In genomic region chr19:4613464-4614304, GRCm38 (mm10) we compare ENCODE assay signal across 8 mouse cellular contexts. TPM values are rescaled to one million over a fixed set of nuclear protein-coding genes. Genes with fewer than 3 reads are reported as not detected.
DNase-seq lines count a peak whose midpoint lies in the region; ATAC-seq lines count a peak whose summit lies in the region.

No protein-coding gene starts in this region.

- no peaks in the 10 kb centered on the region for H3K9me3 ChIP-seq in heart, embryonic 13.5 days
- H3K9me3 ChIP-seq in limb, embryonic 11.5 days (ENCODE audit: control insufficient read depth, low read length): no peaks in the 10 kb centered on the region

- peaks cover 26% of the 10 kb centered on the region for H3K4me1 ChIP-seq in heart, embryonic 13.5 days
- peaks cover 16% of the 10 kb centered on the region for H3K4me1 ChIP-seq in limb, embryonic 11.5 days (ENCODE audit: control insufficient read depth, insufficient read depth, low read length)

- peak overlapping the region; percentile 75 for H3K4me2 ChIP-seq in heart, embryonic 13.5 days
- peak overlapping the region; percentile 81 for H3K4me2 ChIP-seq in limb, embryonic 11.5 days (ENCODE audit: low read depth, severe bottlenecking)

- peaks cover 12% of the 10 kb centered on the region; the same call in 1 of the 2 replicates for H3K27me3 ChIP-seq in heart, embryonic 13.5 days (replicated peaks)
- H3K27me3 ChIP-seq in limb, embryonic 11.5 days (ENCODE audit: control insufficient read depth, insufficient read depth, low read length): no peaks in the 10 kb centered on the region

- peak overlapping the region; percentile 97 for H3K9ac ChIP-seq in heart, embryonic 13.5 days
- peak overlapping the region; percentile 95; the same call in 1 of the 2 replicates for H3K9ac ChIP-seq in limb, embryonic 11.5 days (ENCODE audit: low read length)

- no peak overlapping the region for H3K27ac ChIP-seq in heart, embryonic 13.5 days (replicated peaks)
- peak overlapping the region; percentile 83; the same call in 1 of the 2 replicates for H3K27ac ChIP-seq in limb, embryonic 11.5 days (replicated peaks; ENCODE audit: low read depth, low read length)

- 88% methylated on average over 33 of the region's 33 CpGs for WGBS in heart, embryonic 13.5 days
- WGBS in limb, embryonic 11.5 days: 86% methylated on average over 33 of the region's 33 CpGs

- no peak for ATAC-seq in heart, embryonic 13.5 days (ENCODE audit: extremely low read depth, insufficient number of reproducible peaks, low FRiP score, low TSS enrichment)
- no peak for ATAC-seq in limb, embryonic 11.5 days (ENCODE audit: insufficient number of reproducible peaks, low FRiP score, low TSS enrichment, low read depth)
- ATAC-seq in megakaryocyte-erythroid progenitor cell, adult 5-6 weeks (replicated peaks; ENCODE audit: low FRiP score, low TSS enrichment, poor library complexity, severe bottlenecking): no peak

- no peak for DNase-seq in heart, adult 9 months (ENCODE audit: low spot score in 2 of 2)
- peak; percentile 49 for DNase-seq in testis, postnatal 10 days (ENCODE audit: low spot score)
- DNase-seq in testis, postnatal 14 days (ENCODE audit: low spot score): no peak
- DNase-seq in limb, embryonic 11.5 days (ENCODE audit: low spot score): no peak
- no peak for DNase-seq in gastrocnemius, postnatal 4 days (ENCODE audit: low spot score in 2 of 2)
- DNase-seq in urinary bladder, adult 2 months (ENCODE audit: low spot score): no peak

- H3K36me3 ChIP-seq in heart, embryonic 13.5 days: peaks cover 31% of the 10 kb centered on the region
- H3K36me3 ChIP-seq in limb, embryonic 11.5 days (ENCODE audit: control insufficient read depth, insufficient read depth, low read length): peaks cover 5% of the 10 kb centered on the region

- H3K4me3 ChIP-seq in heart, embryonic 13.5 days: peak overlapping the region; percentile 86
- 0 out of 2 replicates have a peak overlapping the region, but pooled peaks have one; percentile 91 for H3K4me3 ChIP-seq in limb, embryonic 11.5 days (ENCODE audit: low read depth, low read length)

RNA-seq across cellular contexts. Expression of gene Lrfn4, which starts 1.8 kb away (rescaled TPM):
- polyA plus RNA-seq in heart, embryonic 13.5 days (2015; fragmentation: Nextera tagmentation; extraction: Ambion mirVana): 3.2 and 3.8 TPM in 2 replicates
- polyA plus RNA-seq in limb, embryonic 11.5 days (2014; fragmentation: Nextera tagmentation; extraction: Ambion mirVana): 8.9 and 9.1 TPM in 2 replicates
- 10 to 100 TPM; 11.4 to 13.0 TPM for total RNA-seq in gastrocnemius, postnatal 4 days (2021)
- 0.92 and 2.6 TPM in 2 replicates for total RNA-seq in megakaryocyte-erythroid progenitor cell, adult 5-6 weeks (2014; fragmentation: Nextera tagmentation)
- 1.1 and 2.4 TPM in 2 replicates for total RNA-seq in megakaryocyte-erythroid progenitor cell, adult 5-6 weeks (2017)
- polyA plus RNA-seq in urinary bladder, adult 2 months (2012; rRNA removed): 6.7 and 8.2 TPM in 2 replicates

RNA-seq across cellular contexts. Expression of gene Rce1, which starts 11.8 kb away (rescaled TPM):
- 37.7 and 41.2 TPM in 2 replicates for polyA plus RNA-seq in heart, embryonic 13.5 days (2015; fragmentation: Nextera tagmentation; extraction: Ambion mirVana)
- 68.5 and 75.2 TPM in 2 replicates for polyA plus RNA-seq in limb, embryonic 11.5 days (2014; fragmentation: Nextera tagmentation; extraction: Ambion mirVana)
- 10 to 100 TPM; 14.3 to 15.8 TPM for total RNA-seq in gastrocnemius, postnatal 4 days (2021)
- total RNA-seq in megakaryocyte-erythroid progenitor cell, adult 5-6 weeks (2014; fragmentation: Nextera tagmentation): 23.0 and 38.5 TPM in 2 replicates
- total RNA-seq in megakaryocyte-erythroid progenitor cell, adult 5-6 weeks (2017): 14.6 and 26.0 TPM in 2 replicates
- polyA plus RNA-seq in urinary bladder, adult 2 months (2012; rRNA removed): 40.1 and 50.6 TPM in 2 replicates
